In the genomic region with DNA sequence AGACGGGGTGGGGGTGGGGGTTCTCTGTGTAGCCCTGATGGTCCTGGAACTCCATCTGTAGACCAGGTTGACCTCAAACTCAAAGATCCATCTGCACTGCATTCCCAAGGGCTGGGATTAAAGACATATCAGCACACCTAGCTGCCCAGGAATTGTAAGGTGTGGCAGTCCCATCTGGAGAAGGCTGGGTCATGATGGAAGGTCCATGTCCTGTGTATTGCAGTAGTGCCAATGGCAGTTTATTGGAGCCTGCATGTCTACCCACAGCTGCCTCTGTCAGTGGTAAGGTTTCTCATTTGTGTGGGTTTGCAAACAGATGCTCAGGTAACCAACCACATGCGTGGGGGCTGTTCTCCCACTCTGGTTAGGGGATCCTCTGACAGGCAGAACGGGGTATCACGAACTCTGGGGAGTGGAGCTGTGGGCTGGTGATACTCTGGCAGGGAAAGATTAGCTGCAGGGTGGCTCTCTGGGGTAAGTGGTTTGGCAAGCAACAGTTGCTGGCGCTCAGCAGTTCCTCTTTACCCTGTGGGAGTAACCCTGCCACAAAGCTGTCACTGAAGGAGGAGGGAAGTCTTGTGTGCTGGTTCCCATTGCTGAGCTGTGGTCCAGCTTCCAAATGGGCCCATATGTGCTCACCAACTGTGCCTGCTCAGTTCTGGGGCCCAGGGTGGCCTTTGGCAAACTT, we compare ENCODE assay signal across 12 mouse cellular contexts. TPM values are rescaled to one million over a fixed set of nuclear protein-coding genes. Genes with fewer than 3 reads are reported as not detected.
DNase-seq lines count a peak whose midpoint lies in the region; ATAC-seq lines count a peak whose summit lies in the region.
"Had no signal": no experiment of that assay in that cellular context is flagged by ENCODE, and none has a peak within 500 bp of the region (broad histone marks: within the 10 kb centered on the region; RNA-seq: fewer than 3 reads in every experiment).

No protein-coding gene starts in this region.

- H3K9me3 ChIP-seq in erythroblast, embryonic 14.5 days (ENCODE audit: control insufficient read depth, low read length) = no peaks in the 10 kb centered on the region
- no peaks in the 10 kb centered on the region for H3K9me3 ChIP-seq in intestine, embryonic 16.5 days (ENCODE audit: control insufficient read depth, low read length)
- H3K9me3 ChIP-seq: forebrain, embryonic 15.5 days; heart, embryonic 15.5 days; limb, embryonic 13.5 days had no signal

- H3K27ac ChIP-seq in macrophage = peak overlapping the region; percentile 48
- no peak overlapping the region for H3K27ac ChIP-seq in intestine, embryonic 16.5 days (ENCODE audit: low read length)
- H3K27ac ChIP-seq: forebrain, embryonic 15.5 days; heart, embryonic 15.5 days; limb, embryonic 13.5 days had no signal

- H3K79me2 ChIP-seq in macrophage (ENCODE audit: inconsistent target) = no peaks in the 10 kb centered on the region

- no peak overlapping the region for H3K9ac ChIP-seq in intestine, embryonic 16.5 days (ENCODE audit: low read depth, low read length)
- H3K9ac ChIP-seq: forebrain, embryonic 15.5 days; heart, embryonic 15.5 days; limb, embryonic 13.5 days had no signal

- no peak overlapping the region for H3K4me2 ChIP-seq in intestine, embryonic 16.5 days (ENCODE audit: low read depth, low read length)
- H3K4me2 ChIP-seq: forebrain, embryonic 15.5 days; heart, embryonic 15.5 days; limb, embryonic 13.5 days had no signal

- ATAC-seq in inflammation-experienced regulatory T-cells, adult 6 months = no peak
- ATAC-seq in intestine, embryonic 16.5 days = no peak
- ATAC-seq: forebrain, embryonic 15.5 days; Patski had no signal

- peak; percentile 46 for DNase-seq in lung, postnatal 36 days
- DNase-seq in lung, postnatal 10 days = no peak
- peak; percentile 56 to 76 for DNase-seq in spleen, postnatal 4 days (ENCODE audit: low spot score in 2 of 2)
- DNase-seq: kidney, postnatal 10 days had no signal

- peak overlapping the region; percentile 6 for H3K4me3 ChIP-seq in erythroblast, embryonic 14.5 days (replicated peaks)
- no peak overlapping the region for H3K4me3 ChIP-seq in macrophage (ENCODE audit: inconsistent target)
- H3K4me3 ChIP-seq in intestine, embryonic 16.5 days (ENCODE audit: low read length) = no peak overlapping the region
- H3K4me3 ChIP-seq: forebrain, embryonic 15.5 days; heart, embryonic 15.5 days; limb, embryonic 13.5 days had no signal

- H3K27me3 ChIP-seq in erythroblast, embryonic 14.5 days (ENCODE audit: control insufficient read depth) = no peaks in the 10 kb centered on the region
- no peaks in the 10 kb centered on the region for H3K27me3 ChIP-seq in intestine, embryonic 16.5 days (replicated peaks; ENCODE audit: control insufficient read depth, insufficient read depth, low read length)
- H3K27me3 ChIP-seq: forebrain, embryonic 15.5 days; heart, embryonic 15.5 days; limb, embryonic 13.5 days had no signal

- H3K4me1 ChIP-seq in erythroblast, embryonic 14.5 days (ENCODE audit: control insufficient read depth) = peaks cover 11% of the 10 kb centered on the region
- H3K4me1 ChIP-seq in intestine, embryonic 16.5 days (ENCODE audit: control insufficient read depth, insufficient read depth, low read length) = no peaks in the 10 kb centered on the region
- H3K4me1 ChIP-seq: forebrain, embryonic 15.5 days; heart, embryonic 15.5 days; limb, embryonic 13.5 days had no signal

- 7% methylated on average over 4 of the region's 5 CpGs for WGBS in macrophage (ENCODE audit: missing documents)
- WGBS in intestine, embryonic 16.5 days = 85% methylated on average over 5 of the region's 5 CpGs

- peaks cover 2% of the 10 kb centered on the region; the same call in 1 of the 2 replicates for H3K36me3 ChIP-seq in erythroblast, embryonic 14.5 days (ENCODE audit: control insufficient read depth)
- no peaks in the 10 kb centered on the region for H3K36me3 ChIP-seq in macrophage (ENCODE audit: inconsistent target)
- no peaks in the 10 kb centered on the region for H3K36me3 ChIP-seq in intestine, embryonic 16.5 days (ENCODE audit: control insufficient read depth, insufficient read depth, low read length)
- H3K36me3 ChIP-seq: forebrain, embryonic 15.5 days; heart, embryonic 15.5 days; limb, embryonic 13.5 days had no signal

RNA-seq across cellular contexts. Expression of gene Ssr1, which starts 15.8 kb away (rescaled TPM):
- 1.1 and 3.0 TPM in 2 replicates for polyA plus RNA-seq in erythroblast, embryonic 14.5 days (2012)
- total RNA-seq in macrophage (2018; cell fraction: chromatin; rRNA removed) = 10 to 100 TPM in 17 of 26 experiments, 1 to 10 TPM in 9; 7.4 to 26.7 (median 12.6) TPM
- 10 to 100 TPM; 52.5 to 79.8 (median 70.5) TPM for total RNA-seq in macrophage (2018; cell fraction: cytosol; rRNA removed)
- 10 to 100 TPM; 22.4 to 71.6 (median 44.4) TPM for total RNA-seq in macrophage (2018; cell fraction: nucleus; rRNA removed)
- 68.9 to 114 TPM (median 98.9 TPM) in 3 replicates for polyA plus RNA-seq in macrophage (2018)
- 100 to 1,000 TPM in 1 of 3 experiments, 10 to 100 TPM in 2; 90.4 to 169 (median 97.7) TPM for polyA plus RNA-seq in inflammation-experienced regulatory T-cells, adult 6 months (2017; shearing (Covaris generic))
- 126 and 129 TPM in 2 replicates for polyA plus RNA-seq in intestine, embryonic 16.5 days (2015; fragmentation: Nextera tagmentation; extraction: Ambion mirVana)

RNA-seq across cellular contexts. Expression of gene Riok1, which starts 26.9 kb away (rescaled TPM):
- polyA plus RNA-seq in erythroblast, embryonic 14.5 days (2012) = 0.90 and 1.2 TPM in 2 replicates
- 100 to 1,000 TPM in 19 of 26 experiments, 10 to 100 TPM in 7; 51.5 to 181 (median 118) TPM for total RNA-seq in macrophage (2018; cell fraction: chromatin; rRNA removed)
- 10 to 100 TPM in 25 of 26 experiments, 1 to 10 TPM in 1; 9.5 to 21.7 (median 15.4) TPM for total RNA-seq in macrophage (2018; cell fraction: cytosol; rRNA removed)
- total RNA-seq in macrophage (2018; cell fraction: nucleus; rRNA removed) = 10 to 100 TPM; 31.5 to 97.1 (median 54.6) TPM
- polyA plus RNA-seq in macrophage (2018) = 13.6 to 19.2 TPM (median 18.8 TPM) in 3 replicates
- 100 to 1,000 TPM in 1 of 3 experiments, 10 to 100 TPM in 2; 86.6 to 129 (median 91.8) TPM for polyA plus RNA-seq in inflammation-experienced regulatory T-cells, adult 6 months (2017; shearing (Covaris generic))
- polyA plus RNA-seq in intestine, embryonic 16.5 days (2015; fragmentation: Nextera tagmentation; extraction: Ambion mirVana) = 33.3 and 37.7 TPM in 2 replicates

RNA-seq across cellular contexts. Expression of gene Cage1, which starts 27.0 kb away (rescaled TPM):
- 0.02 TPM in 1 of 2 replicates, not detected in the other for polyA plus RNA-seq in erythroblast, embryonic 14.5 days (2012)
- 1 to 10 TPM in 7 of 26 experiments, under 1 TPM in 14, not detected in 5; 0.23 to 2.2 (median 0.87) TPM for total RNA-seq in macrophage (2018; cell fraction: chromatin; rRNA removed)
- total RNA-seq in macrophage (2018; cell fraction: cytosol; rRNA removed) = under 1 TPM; 0.08 to 0.67 (median 0.29) TPM
- 1 to 10 TPM in 5 of 26 experiments, under 1 TPM in 15, not detected in 6; 0.19 to 1.5 (median 0.58) TPM for total RNA-seq in macrophage (2018; cell fraction: nucleus; rRNA removed)
- 0.20 to 0.50 TPM (median 0.40 TPM) in 3 replicates for polyA plus RNA-seq in macrophage (2018)
- polyA plus RNA-seq in inflammation-experienced regulatory T-cells, adult 6 months (2017; shearing (Covaris generic)) = 1 to 10 TPM; 1.1 to 3.9 (median 1.5) TPM
- polyA plus RNA-seq in intestine, embryonic 16.5 days (2015; fragmentation: Nextera tagmentation; extraction: Ambion mirVana) = 0.89 and 0.93 TPM in 2 replicates

Comparison
In these comparisons a context has a peak if more than half of its experiments do, and no peak if none do; other contexts are left out.
1. RNA of gene Ssr1, which starts 15.8 kb away (polyA plus RNA-seq): 126 to 129 TPM in intestine, embryonic 16.5 days, 68.9 to 114 TPM in macrophage and 90.4 to 169 TPM in inflammation-experienced regulatory T-cells, adult 6 months; 1.1 to 3.0 TPM in erythroblast, embryonic 14.5 days; every median in the first group is over 10 times any median in the second.